9 mouse cellular contexts compared by ENCODE assay signal in the genomic region with DNA sequence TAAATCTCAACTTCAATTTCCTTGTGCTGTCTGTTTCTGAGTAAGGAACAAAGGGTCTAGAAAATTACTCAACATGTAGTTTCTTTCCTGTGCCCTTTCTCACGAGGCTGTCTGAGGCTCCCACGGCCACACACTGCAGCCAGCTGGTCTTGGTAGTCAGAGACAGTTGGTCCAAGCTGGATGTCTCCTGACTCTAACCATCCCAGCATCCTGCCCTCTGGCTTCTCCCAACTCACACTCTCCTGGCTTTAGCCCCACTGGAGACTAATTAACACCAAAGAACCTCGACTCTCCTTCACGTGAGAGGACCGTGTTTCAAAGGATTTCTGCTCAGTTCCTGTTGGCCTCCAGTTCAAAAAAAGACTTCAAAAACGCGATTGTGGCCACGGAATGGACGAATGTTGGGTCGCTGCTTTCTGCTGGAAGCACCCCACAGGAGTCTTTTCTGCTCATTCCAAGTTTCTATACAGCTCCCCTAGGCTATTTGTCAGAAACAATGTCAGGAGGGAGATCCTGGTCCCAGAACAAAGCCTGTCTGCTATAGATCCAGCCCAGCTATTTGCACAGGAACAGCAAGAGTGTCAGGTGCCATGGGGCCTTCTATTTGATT. TPM values are rescaled to one million over a fixed set of nuclear protein-coding genes. Genes with fewer than 3 reads are reported as not detected.
DNase-seq lines count a peak whose midpoint lies in the region; ATAC-seq lines count a peak whose summit lies in the region.
"Had no signal": no experiment of that assay in that cellular context is flagged by ENCODE, and none has a peak within 500 bp of the region (broad histone marks: within the 10 kb centered on the region; RNA-seq: fewer than 3 reads in every experiment).

No protein-coding gene starts in this region.

- no peaks in the 10 kb centered on the region for H3K9me3 ChIP-seq in embryonic facial prominence, embryonic 12.5 days
- H3K9me3 ChIP-seq in hindbrain, embryonic 15.5 days: no peaks in the 10 kb centered on the region
- no peaks in the 10 kb centered on the region for H3K9me3 ChIP-seq in midbrain, embryonic 16.5 days (replicated peaks; ENCODE audit: control insufficient read depth, low read length, poor library complexity, severe bottlenecking)

- DNase-seq in cerebellum, adult 9-10 months: peak; percentile 42
- DNase-seq in c-Kit-positive CD71-positive TER-119-positive erythroid progenitor cells, embryonic 14.5 days (ENCODE audit: low spot score): no peak
- no peak for DNase-seq in left cerebral cortex, adult 9 months (ENCODE audit: low spot score in 2 of 2)
- DNase-seq in thymus, postnatal 14 days: no peak
- DNase-seq: gastrocnemius, postnatal 14 days had no signal

- 19% methylated on average over 10 of the region's 10 CpGs for WGBS in embryonic facial prominence, embryonic 12.5 days
- 9% methylated on average over 10 of the region's 10 CpGs for WGBS in hindbrain, embryonic 15.5 days
- WGBS in midbrain, embryonic 16.5 days: 4% methylated on average over 10 of the region's 10 CpGs

- H3K36me3 ChIP-seq in embryonic facial prominence, embryonic 12.5 days: 0 out of 2 replicates have a peak, but pooled peaks cover 5% of the 10 kb centered on the region
- H3K36me3 ChIP-seq in hindbrain, embryonic 15.5 days: peaks cover 2% of the 10 kb centered on the region; the same call in 1 of the 2 replicates
- H3K36me3 ChIP-seq in midbrain, embryonic 16.5 days (ENCODE audit: control insufficient read depth, insufficient read depth, low read length): no peaks in the 10 kb centered on the region

- no peak overlapping the region for H3K4me3 ChIP-seq in embryonic facial prominence, embryonic 12.5 days
- no peak overlapping the region for H3K4me3 ChIP-seq in hindbrain, embryonic 15.5 days
- H3K4me3 ChIP-seq in midbrain, embryonic 16.5 days (ENCODE audit: low read depth, low read length): no peak overlapping the region

- ATAC-seq in cerebellum, adult (ENCODE audit: insufficient number of reproducible peaks, low FRiP score, low TSS enrichment): no peak; the same call in 1 of the 2 replicates
- no peak for ATAC-seq in embryonic facial prominence, embryonic 12.5 days (ENCODE audit: insufficient number of reproducible peaks, insufficient read depth, low FRiP score, low TSS enrichment)
- no peak for ATAC-seq in hindbrain, embryonic 15.5 days (ENCODE audit: low FRiP score, low read depth)
- peak; percentile 64; the same call in 1 of the 2 replicates for ATAC-seq in midbrain, embryonic 16.5 days

- no peaks in the 10 kb centered on the region for H3K27me3 ChIP-seq in embryonic facial prominence, embryonic 12.5 days
- H3K27me3 ChIP-seq in hindbrain, embryonic 15.5 days: no peaks in the 10 kb centered on the region
- no peaks in the 10 kb centered on the region for H3K27me3 ChIP-seq in midbrain, embryonic 16.5 days (ENCODE audit: control insufficient read depth, insufficient read depth, low read depth, low read length)

- H3K27ac ChIP-seq in embryonic facial prominence, embryonic 12.5 days: peak overlapping the region; percentile 8; the same call in 1 of the 2 replicates
- H3K27ac ChIP-seq in hindbrain, embryonic 15.5 days (replicated peaks): peak overlapping the region; percentile 23
- peak overlapping the region; percentile 25 for H3K27ac ChIP-seq in midbrain, embryonic 16.5 days (ENCODE audit: low read length)

- H3K9ac ChIP-seq in embryonic facial prominence, embryonic 12.5 days: no peak overlapping the region
- no peak overlapping the region for H3K9ac ChIP-seq in hindbrain, embryonic 15.5 days
- no peak overlapping the region for H3K9ac ChIP-seq in midbrain, embryonic 16.5 days (ENCODE audit: low read depth, low read length)

- peaks cover 29% of the 10 kb centered on the region for H3K4me1 ChIP-seq in embryonic facial prominence, embryonic 12.5 days
- peaks cover 23% of the 10 kb centered on the region for H3K4me1 ChIP-seq in hindbrain, embryonic 15.5 days (replicated peaks)
- H3K4me1 ChIP-seq in midbrain, embryonic 16.5 days (ENCODE audit: control insufficient read depth, insufficient read depth, low read length): peaks cover 25% of the 10 kb centered on the region

- H3K4me2 ChIP-seq in embryonic facial prominence, embryonic 12.5 days (replicated peaks): no peak overlapping the region
- H3K4me2 ChIP-seq in hindbrain, embryonic 15.5 days: no peak overlapping the region
- H3K4me2 ChIP-seq in midbrain, embryonic 16.5 days (ENCODE audit: low read length): no peak overlapping the region

RNA-seq across cellular contexts. Expression of a gene that starts 23.8 kb away (rescaled TPM):
- 25.5 and 29.4 TPM in 2 replicates for polyA plus RNA-seq in embryonic facial prominence, embryonic 12.5 days (2016; fragmentation: Nextera tagmentation; extraction: Ambion mirVana)
- polyA plus RNA-seq in hindbrain, embryonic 15.5 days (2015; fragmentation: Nextera tagmentation; extraction: Ambion mirVana): 28.1 and 34.2 TPM in 2 replicates
- polyA plus RNA-seq in midbrain, embryonic 16.5 days (2015; fragmentation: Nextera tagmentation; extraction: Ambion mirVana): 33.1 and 41.0 TPM in 2 replicates
